In genomic region chr17:78791690-78792070, GRCm38 (mm10) we compare ENCODE assay signal across 28 mouse cellular contexts. TPM values are rescaled to one million over a fixed set of nuclear protein-coding genes. Genes with fewer than 3 reads are reported as not detected.
DNase-seq lines count a peak whose midpoint lies in the region; ATAC-seq and TF ChIP-seq lines count a peak whose summit lies in the region.
"Had no signal": no experiment of that assay in that cellular context is flagged by ENCODE, and none has a peak within 500 bp of the region (broad histone marks: within the 10 kb centered on the region; RNA-seq: fewer than 3 reads in every experiment).

No protein-coding gene starts in this region.

- no peak overlapping the region for H3K9ac ChIP-seq in heart, adult 2 months (ENCODE audit: low read depth, low read length)
- H3K9ac ChIP-seq in heart, embryonic 14.5 days (ENCODE audit: low read length) = peak overlapping the region; percentile 47; the same call in 1 of the 2 replicates
- H3K9ac ChIP-seq: embryonic facial prominence, embryonic 13.5 days; kidney, embryonic 15.5 days; limb, embryonic 15.5 days; liver, embryonic 14.5 days; lung, embryonic 15.5 days had no signal

- no peak for TF ChIP-seq EP300 in heart, adult 2 months (IDR thresholded peaks at IDR 0.05; ENCODE audit: insufficient read depth, low read depth, low read length)

- peak overlapping the region; percentile 22; the same call in 1 of the 2 replicates for H3K4me2 ChIP-seq in heart, embryonic 14.5 days (ENCODE audit: low read length)
- H3K4me2 ChIP-seq: embryonic facial prominence, embryonic 13.5 days; kidney, embryonic 15.5 days; limb, embryonic 15.5 days; lung, embryonic 15.5 days had no signal

- peak; percentile 78; the same call in 1 of the 2 replicates for ATAC-seq in heart, embryonic 14.5 days (ENCODE audit: insufficient number of reproducible peaks, insufficient read depth, low FRiP score, low read depth)
- ATAC-seq: CD4-positive, CD25-positive, alpha-beta regulatory T cell, adult 4 months; forebrain, embryonic 14.5 days; hindbrain, embryonic 16.5 days; Patski had no signal

- TF ChIP-seq CTCF in heart, adult 2 months (IDR thresholded peaks at IDR 0.05) = no peak
- no peak for TF ChIP-seq CTCF in testis, adult 2 months (IDR thresholded peaks at IDR 0.05; ENCODE audit: control insufficient read depth, insufficient read depth, insufficient replicate concordance, low read depth, low read length)

- peaks cover 6% of the 10 kb centered on the region for H3K4me1 ChIP-seq in heart, adult 2 months (ENCODE audit: control insufficient read depth, insufficient read depth, low read length)
- no peaks in the 10 kb centered on the region for H3K4me1 ChIP-seq in testis, adult 2 months (ENCODE audit: control insufficient read depth, insufficient read depth, low read length)
- H3K4me1 ChIP-seq in heart, embryonic 14.5 days (ENCODE audit: control insufficient read depth in 2 of 2, insufficient read depth in 2 of 2, low read length in 2 of 2) = peaks cover 11 to 20% of the 10 kb centered on the region in 2 experiments
- H3K4me1 ChIP-seq: embryonic facial prominence, embryonic 13.5 days; kidney, embryonic 15.5 days; limb, embryonic 15.5 days; lung, embryonic 15.5 days had no signal

- H3K27ac ChIP-seq in heart, adult 2 months = peak overlapping the region; percentile 80
- peak overlapping the region; percentile 23; the same call in 1 of the 2 replicates for H3K27ac ChIP-seq in testis, adult 2 months (ENCODE audit: control insufficient read depth, insufficient read depth, low read depth, low read length)
- H3K27ac ChIP-seq in heart, embryonic 14.5 days (replicated peaks in 1 of 2; ENCODE audit: control insufficient read depth in 1 of 2, insufficient read depth in 1 of 2, low read depth in 2 of 2, low read length in 2 of 2) = peak overlapping the region; percentile 95 to 100
- H3K27ac ChIP-seq: embryonic facial prominence, embryonic 13.5 days; kidney, embryonic 15.5 days; limb, embryonic 15.5 days; liver, embryonic 14.5 days; lung, embryonic 15.5 days had no signal

- DNase-seq in heart, adult 2 months = no peak
- DNase-seq in heart, postnatal 36 days = no peak
- DNase-seq in testis, postnatal 10 days (ENCODE audit: low spot score) = no peak
- no peak for DNase-seq in right cerebral cortex, postnatal 25 days
- DNase-seq in kidney, postnatal 14 days = no peak
- DNase-seq in frontal cortex, postnatal 10 days (ENCODE audit: low spot score in 2 of 2) = no peak
- DNase-seq: adrenal gland, adult 8-10 months; cerebellum, adult 8-10 months; cerebellum, postnatal 36 days; embryo, embryonic 11 days; gastrocnemius, postnatal 14 days; left cerebral cortex, postnatal 4 days; lung, postnatal 4 days; midbrain, embryonic 14.5 days; right cerebral cortex, postnatal 14 days; spleen, adult 18-20 months; thymus, postnatal 25 days had no signal

- no peaks in the 10 kb centered on the region for H3K9me3 ChIP-seq in heart, embryonic 14.5 days (ENCODE audit: control insufficient read depth, low read length)
- H3K9me3 ChIP-seq: embryonic facial prominence, embryonic 13.5 days; kidney, embryonic 15.5 days; limb, embryonic 15.5 days; lung, embryonic 15.5 days had no signal

- intact Hi-C loops in heart, adult 2 months (cut with DNase I) = no loop called here
- intact Hi-C loops in heart, postnatal 36 days (cut with DNase I) = no loop called here

- 55% methylated on average over 3 of the region's 3 CpGs for WGBS in heart, adult 2 months
- 47% methylated on average over 3 of the region's 3 CpGs for WGBS in heart, embryonic 14.5 days

- no peaks in the 10 kb centered on the region; the same call in 1 of the 2 replicates for H3K79me2 ChIP-seq in heart, adult 2 months (replicated peaks; ENCODE audit: control insufficient read depth, insufficient read depth, low read length)

- H3K27me3 ChIP-seq in heart, adult 2 months (ENCODE audit: control insufficient read depth, insufficient read depth, low read length) = no peaks in the 10 kb centered on the region
- no peaks in the 10 kb centered on the region for H3K27me3 ChIP-seq in testis, adult 2 months (ENCODE audit: control insufficient read depth, insufficient read depth, low read length)
- no peaks in the 10 kb centered on the region for H3K27me3 ChIP-seq in heart, embryonic 14.5 days (ENCODE audit: control insufficient read depth, insufficient read depth, low read length)
- H3K27me3 ChIP-seq: embryonic facial prominence, embryonic 13.5 days; kidney, embryonic 15.5 days; limb, embryonic 15.5 days; lung, embryonic 15.5 days; Patski had no signal

- H3K36me3 ChIP-seq in heart, adult 2 months (ENCODE audit: control insufficient read depth, insufficient read depth, low read length) = peaks cover 21% of the 10 kb centered on the region
- no peaks in the 10 kb centered on the region; the same call in none of the 2 replicates for H3K36me3 ChIP-seq in testis, adult 2 months (ENCODE audit: control insufficient read depth, insufficient read depth, low read length)
- peaks cover 41% of the 10 kb centered on the region for H3K36me3 ChIP-seq in heart, embryonic 14.5 days (ENCODE audit: control insufficient read depth, insufficient read depth, low read length)

- no peak for TF ChIP-seq POLR2A in heart, adult 2 months (IDR thresholded peaks at IDR 0.05; ENCODE audit: insufficient read depth, low read depth, low read length)
- TF ChIP-seq POLR2A in testis, adult 2 months (IDR thresholded peaks at IDR 0.05; ENCODE audit: control insufficient read depth, low read depth, low read length) = no peak

- H3K4me3 ChIP-seq in heart, adult 2 months = no peak overlapping the region
- H3K4me3 ChIP-seq in testis, adult 2 months (ENCODE audit: control insufficient read depth, low read depth, low read length) = no peak overlapping the region
- H3K4me3 ChIP-seq in heart, embryonic 14.5 days (ENCODE audit: control insufficient read depth in 1 of 2, insufficient read depth in 1 of 2, low read depth in 1 of 2, low read length in 2 of 2) = no peak overlapping the region
- H3K4me3 ChIP-seq: embryonic facial prominence, embryonic 13.5 days; kidney, embryonic 15.5 days; limb, embryonic 15.5 days; lung, embryonic 15.5 days had no signal

RNA-seq across cellular contexts. Expression of gene Heatr5b, which starts 43.5 kb away (rescaled TPM):
- 10 to 100 TPM; 38.8 to 45.7 TPM for total RNA-seq in heart, adult 2 months (2021)
- 27.7 and 57.3 TPM in 2 replicates for polyA plus RNA-seq in heart, adult 2 months (2012; rRNA removed)
- total RNA-seq in heart, postnatal 36 days (2021) = 10 to 100 TPM; 42.5 to 44.8 TPM
- polyA plus RNA-seq in testis, adult 2 months (2012; rRNA removed) = 14.8 and 16.1 TPM in 2 replicates
- polyA plus RNA-seq in heart, embryonic 14.5 days (2014; fragmentation: Nextera tagmentation; extraction: Ambion mirVana) = 22.9 and 25.7 TPM in 2 replicates

RNA-seq across cellular contexts. Expression of gene Gpatch11, which starts 43.7 kb away (rescaled TPM):
- total RNA-seq in heart, adult 2 months (2021) = 10 to 100 TPM; 26.4 to 26.9 TPM
- polyA plus RNA-seq in heart, adult 2 months (2012; rRNA removed) = 11.6 and 20.1 TPM in 2 replicates
- total RNA-seq in heart, postnatal 36 days (2021) = 10 to 100 TPM; 28.4 to 28.5 TPM
- polyA plus RNA-seq in testis, adult 2 months (2012; rRNA removed) = 12.6 and 17.3 TPM in 2 replicates
- polyA plus RNA-seq in heart, embryonic 14.5 days (2014; fragmentation: Nextera tagmentation; extraction: Ambion mirVana) = 33.2 and 34.0 TPM in 2 replicates

RNA-seq across cellular contexts. Expression of gene Strn, which starts 54.7 kb away (rescaled TPM):
- 10 to 100 TPM; 20.3 to 24.2 TPM for total RNA-seq in heart, adult 2 months (2021)
- polyA plus RNA-seq in heart, adult 2 months (2012; rRNA removed) = 6.1 and 11.8 TPM in 2 replicates
- total RNA-seq in heart, postnatal 36 days (2021) = 10 to 100 TPM; 22.1 to 27.9 TPM
- 7.1 and 7.9 TPM in 2 replicates for polyA plus RNA-seq in testis, adult 2 months (2012; rRNA removed)
- 21.6 and 23.3 TPM in 2 replicates for polyA plus RNA-seq in heart, embryonic 14.5 days (2014; fragmentation: Nextera tagmentation; extraction: Ambion mirVana)

Comparison
In these comparisons a context has a peak if more than half of its experiments do, and no peak if none do; other contexts are left out.
1. H3K27ac ChIP-seq: peak in every context shown above with its lines; median percentile 98 in heart, embryonic 14.5 days; 80 in heart, adult 2 months; 23 in testis, adult 2 months.